Mouse (Mus musculus) brain, embryonic 18.5 days (tissue): ENCODE measurements at regions not wholly inside any gene's neighbourhood (a gene's known extent, or its start where the extent isn't known, plus 50 kb on each side); places are given as distances from the start of the nearest gene placed in this dataset.
A peak's percentile ranks its signal among the peaks of the same experiment; 100 is the strongest.

ENCODE experiments used
- DNase-seq: peaks from one replicate; pipeline ENCODE4 v3.0.0-alpha.2; 2012; ENCODE audit warnings: low read depth, low spot score

DNA sequence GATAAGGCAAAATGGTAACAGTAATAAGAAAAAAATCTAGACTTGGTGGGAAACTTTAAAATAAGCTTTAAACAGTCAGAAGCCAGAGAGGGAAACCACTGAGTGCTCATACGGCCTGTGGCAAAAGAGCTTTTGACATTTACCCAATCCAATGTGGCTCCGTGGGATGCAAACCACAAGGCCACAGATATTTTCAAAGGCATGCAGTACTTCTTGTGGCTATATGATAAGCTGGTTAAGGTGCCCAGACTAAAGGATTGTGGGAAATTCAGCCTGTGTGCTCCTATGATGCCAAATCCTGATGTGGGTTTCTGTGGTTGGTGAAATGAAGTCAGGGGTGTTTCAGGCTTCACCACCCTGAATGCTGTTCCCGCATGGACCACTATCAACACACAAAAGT lies 355.8 kb downstream of the Sorl1 start:
- DNase-seq = no peak

GRCm38 (mm10) chr9:41766533-41766920 lies 357.6 kb downstream of the Sorl1 start:
- no peak for DNase-seq

DNA sequence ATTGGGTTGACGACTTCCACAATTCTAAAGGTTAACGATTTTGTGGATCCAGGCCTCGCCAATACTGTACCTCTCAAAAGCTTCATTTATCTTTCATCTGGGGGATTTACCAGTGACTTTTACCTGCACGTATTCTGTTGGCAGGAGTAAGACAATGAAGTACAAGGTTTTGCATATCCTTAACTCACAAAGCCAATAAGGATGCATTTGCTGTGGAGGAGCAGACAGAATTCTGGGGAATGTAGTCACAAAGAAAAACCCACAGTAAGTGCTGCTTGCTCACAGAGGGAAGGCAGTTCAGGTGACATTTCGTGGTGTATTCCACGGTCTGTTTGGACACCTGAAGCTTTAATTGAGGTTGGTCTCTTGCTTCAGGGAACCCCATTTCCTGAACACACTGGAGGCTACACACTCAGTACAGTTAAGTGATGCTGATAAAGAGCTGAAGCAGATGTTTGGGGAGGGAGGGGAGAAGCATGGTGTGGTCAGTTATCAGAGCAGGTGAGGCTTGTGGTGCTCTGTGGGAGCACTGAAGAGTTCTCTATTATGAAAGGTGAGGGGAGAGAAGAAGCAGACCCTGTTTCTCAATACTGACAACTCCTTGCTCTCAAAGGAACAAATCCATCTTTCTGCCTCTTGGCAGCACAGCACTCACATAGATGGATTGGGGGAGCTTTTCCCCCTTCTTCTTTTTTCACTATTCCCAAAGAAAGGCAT lies 358.1 kb downstream of the Sorl1 start:
- no peak for DNase-seq

- DNase-seq = no peak
Measured at GRCm38 (mm10) chr9:41761050-41761576, 363.0 kb downstream of the Sorl1 start.

- no peak for DNase-seq
Measured at GRCm38 (mm10) chr9:41754434-41755002, 369.6 kb downstream of the Sorl1 start.

DNA sequence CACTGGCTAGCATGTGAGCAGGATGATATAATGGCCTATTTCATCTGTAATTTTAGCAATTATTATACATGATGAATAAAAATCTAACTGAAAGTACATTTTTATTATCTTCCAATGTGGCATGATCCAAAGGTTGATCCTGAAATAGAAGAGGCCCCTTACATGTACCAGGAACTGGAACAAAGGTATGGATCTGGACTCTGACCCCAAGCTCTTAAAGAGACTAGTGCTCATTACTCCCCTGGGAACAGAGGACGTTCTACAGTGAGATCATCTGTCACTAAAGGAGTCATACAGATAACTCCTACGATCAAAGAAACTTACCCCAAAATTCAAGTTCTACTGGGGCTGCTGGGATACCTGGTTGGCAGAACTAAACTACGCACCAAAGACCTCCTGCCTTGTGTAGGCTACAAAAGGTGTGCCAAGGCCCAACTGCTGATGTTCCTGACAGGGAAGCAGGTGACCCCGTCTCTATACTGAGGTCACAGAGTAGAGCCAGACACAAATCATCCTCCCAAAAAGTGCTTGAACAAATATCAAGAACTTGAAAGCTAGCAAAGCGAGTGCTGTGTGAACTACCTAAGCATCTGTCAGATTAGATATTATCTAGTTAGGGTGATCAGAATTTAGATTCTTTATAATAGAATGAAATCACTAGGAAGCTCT lies 378.0 kb downstream of the Sorl1 start:
- no peak for DNase-seq

DNA sequence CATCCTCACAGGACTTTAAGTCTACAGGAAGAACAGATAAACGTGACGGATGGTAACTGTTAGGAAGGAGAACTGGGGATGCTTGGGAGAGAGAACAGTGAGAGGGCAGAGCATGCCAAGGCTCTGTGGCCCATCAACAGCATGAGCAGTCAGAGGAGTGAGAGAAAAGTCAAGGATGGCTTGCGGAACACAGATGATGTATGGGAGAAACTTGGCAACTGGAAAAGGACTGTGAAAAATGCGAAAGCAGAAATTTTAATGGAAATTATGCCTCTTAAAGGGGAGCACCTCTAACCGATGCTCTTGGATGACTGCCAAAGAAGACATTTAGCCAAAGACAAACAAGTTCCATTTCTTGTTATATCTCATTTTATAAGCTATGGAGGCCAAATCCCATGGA lies 382.6 kb downstream of the Sorl1 start:
- DNase-seq = no peak

- DNase-seq = no peak
Measured at GRCm38 (mm10) chr9:41740536-41740935, 383.6 kb downstream of the Sorl1 start.

DNA sequence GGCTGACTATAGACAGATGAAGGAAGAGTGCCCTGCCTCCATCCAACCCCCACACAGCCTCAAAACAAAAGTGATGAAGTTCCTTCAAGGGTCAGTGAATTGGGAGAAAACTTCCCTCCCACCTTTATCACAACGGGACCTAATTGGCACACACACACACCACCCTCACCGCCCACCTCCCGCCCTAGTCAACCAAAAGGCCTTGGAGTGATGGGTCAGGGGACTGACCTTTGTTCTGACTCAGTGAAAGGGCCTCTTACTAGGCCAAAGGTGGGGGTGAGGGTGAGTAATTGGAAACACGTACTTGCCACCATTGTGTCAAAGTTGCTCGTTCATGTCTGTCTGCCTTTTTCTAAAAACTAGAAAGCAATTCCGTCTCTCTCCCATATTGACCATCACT lies 386.4 kb downstream of the Sorl1 start:
- no peak for DNase-seq

- DNase-seq = no peak
Measured at GRCm38 (mm10) chr9:41736881-41737280, 387.2 kb downstream of the Sorl1 start.

DNA sequence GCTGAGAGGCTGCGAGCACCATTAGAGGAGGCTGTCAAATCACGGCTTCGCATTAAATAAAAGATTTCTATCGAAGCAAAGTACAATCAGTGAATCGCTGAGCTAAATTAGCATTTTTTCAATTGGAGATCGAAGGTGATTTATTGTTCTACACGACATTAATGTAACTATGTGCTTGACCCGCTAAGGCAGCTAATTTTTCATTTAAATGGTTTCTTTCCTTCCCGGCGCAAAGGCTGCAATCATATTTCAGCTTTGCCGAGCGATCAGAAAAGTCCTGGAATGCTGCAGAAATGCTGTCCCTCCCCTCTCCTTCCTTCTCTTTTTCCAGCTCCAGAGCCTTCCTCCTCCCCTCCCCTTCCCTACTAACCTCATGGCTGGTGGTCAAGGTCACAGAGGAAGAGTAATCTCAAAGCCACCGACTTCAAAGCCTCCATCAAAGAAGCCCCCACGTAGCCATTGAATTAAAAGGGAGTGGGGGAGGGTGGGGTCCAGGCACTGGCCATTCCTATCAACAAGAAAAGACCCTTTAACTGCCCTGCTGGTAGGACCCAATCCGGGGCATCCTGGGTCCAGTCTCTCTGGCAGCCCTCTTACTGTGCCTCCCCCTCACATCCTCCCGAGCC lies 387.8 kb downstream of the Sorl1 start:
- no peak for DNase-seq

DNA sequence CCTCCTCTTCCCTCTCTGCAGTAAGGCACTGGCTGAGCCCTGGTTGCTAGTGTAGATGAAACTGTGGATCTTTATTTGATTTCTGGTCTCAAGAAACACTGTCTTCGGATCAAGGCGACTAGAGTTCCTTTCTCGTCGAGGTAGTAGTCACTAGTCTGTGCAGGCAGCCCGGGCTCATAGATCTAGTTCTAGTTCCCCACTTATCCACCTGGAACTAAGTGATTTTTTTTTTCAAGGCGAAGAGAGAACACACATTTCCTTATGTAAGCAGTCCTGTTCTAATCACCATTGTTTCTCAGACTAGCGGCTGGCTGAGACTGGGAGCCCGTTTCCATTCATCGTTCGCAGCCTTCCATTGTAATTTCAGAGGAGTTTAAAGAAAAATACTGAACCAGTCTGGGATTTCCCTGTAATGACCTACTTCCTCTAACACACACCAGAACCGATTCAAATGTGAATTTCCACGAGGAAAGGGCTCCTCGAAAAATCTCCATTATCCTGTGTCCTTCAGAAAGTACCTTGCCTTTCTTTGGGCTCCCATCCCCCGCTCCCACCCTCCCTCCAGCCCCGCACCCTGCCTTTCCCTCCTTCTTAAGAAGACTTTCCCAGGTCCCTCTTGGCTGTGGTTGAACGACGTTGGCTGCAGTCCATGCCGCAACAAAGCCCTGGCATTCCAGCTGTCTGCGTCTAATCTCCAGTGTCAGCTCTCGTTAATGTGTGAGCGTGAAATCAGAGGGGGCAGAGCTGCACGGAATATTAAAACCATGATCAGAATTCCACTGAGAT lies 388.5 kb downstream of the Sorl1 start:
- peak; percentile 91 for DNase-seq

DNA sequence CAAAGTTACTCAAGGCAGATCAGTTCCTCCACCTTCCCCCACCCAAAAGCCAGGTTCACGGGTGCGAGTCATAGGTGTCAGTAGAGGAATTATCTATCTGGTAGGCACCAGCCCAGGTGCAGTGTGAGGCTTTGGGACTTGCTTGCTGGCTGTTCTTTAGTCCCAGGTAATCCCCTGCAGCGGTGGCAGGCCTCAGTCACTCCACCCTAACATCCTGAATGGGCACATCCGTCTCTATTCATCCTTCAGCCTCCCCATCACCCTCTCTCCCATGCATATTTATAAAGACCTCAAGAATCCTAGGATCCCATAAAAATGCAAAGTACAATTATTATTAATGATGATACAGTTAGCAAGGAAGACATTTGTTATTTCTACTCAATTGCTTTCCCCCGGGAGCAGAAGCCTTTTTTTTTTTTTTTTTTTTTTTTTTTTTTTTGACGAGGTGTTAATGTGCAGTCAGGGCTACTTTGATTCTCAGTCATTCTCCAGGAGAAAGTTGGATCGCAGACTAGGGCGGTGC lies 389.1 kb downstream of the Sorl1 start:
- DNase-seq = no peak

DNA sequence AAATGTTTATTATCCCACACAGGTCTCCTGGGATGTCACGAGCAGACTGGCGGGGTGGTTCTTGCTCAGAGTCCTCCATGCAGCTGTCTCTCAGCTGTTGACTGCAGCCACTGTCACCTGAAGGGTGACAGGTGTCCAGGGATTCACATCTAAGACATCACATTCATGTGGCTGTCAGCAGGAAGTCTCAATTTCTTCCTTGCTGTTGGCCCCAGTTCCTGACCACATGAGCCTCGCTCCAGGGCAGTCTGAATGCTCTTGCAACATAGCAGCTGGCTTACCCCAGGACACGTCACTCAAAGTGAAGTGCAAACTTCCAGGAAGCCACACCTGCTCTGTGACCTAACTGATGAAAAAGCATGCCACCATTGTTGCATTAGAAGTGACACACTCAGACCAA lies 402.5 kb downstream of the Sorl1 start:
- DNase-seq = no peak

GRCm38 (mm10) chr9:41715231-41715630 lies 408.9 kb downstream of the Sorl1 start:
- no peak for DNase-seq

- DNase-seq = no peak
Measured at GRCm38 (mm10) chr9:41705972-41706371, 418.1 kb downstream of the Sorl1 start.

DNA sequence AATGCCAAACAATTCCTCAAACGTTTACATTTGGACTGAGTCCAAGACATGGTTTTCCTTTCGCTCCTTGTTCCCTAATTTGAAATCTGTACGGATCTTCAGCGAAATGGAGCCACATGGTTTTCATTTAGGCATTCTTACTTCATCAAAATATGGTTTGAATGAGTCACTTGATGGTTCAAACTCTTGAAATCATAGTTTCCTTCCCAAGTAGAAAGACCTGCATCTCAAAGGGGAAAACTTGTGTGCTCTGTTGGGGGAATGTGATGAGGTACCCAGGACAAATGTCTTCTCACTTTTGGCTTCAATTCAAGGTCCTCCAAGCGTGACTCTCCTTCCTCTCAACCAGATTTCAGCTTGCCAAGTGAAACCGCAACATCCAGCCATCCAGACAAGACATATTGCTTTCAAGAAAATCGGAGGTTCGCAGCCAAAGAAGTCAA lies 418.6 kb downstream of the Sorl1 start:
- no peak for DNase-seq

DNA sequence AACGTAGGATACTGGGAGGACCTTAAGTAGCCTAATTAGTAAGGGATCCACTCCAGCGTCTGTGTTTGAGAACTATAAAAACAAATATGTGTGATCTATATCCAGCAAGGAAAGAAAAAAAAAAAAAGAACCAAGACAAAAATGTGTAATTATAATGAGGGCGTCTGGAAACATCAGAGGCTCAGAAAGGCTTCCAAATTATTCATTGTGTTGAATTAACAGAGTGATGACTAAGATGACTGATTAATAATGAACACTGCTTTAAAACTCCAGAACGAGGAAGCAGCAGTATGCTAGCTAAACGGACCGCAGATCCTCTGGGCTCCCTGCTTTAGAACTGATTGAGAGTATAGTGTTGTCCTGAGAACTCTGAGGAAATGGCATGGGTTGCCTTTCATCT lies 421.0 kb downstream of the Sorl1 start:
- no peak for DNase-seq

DNA sequence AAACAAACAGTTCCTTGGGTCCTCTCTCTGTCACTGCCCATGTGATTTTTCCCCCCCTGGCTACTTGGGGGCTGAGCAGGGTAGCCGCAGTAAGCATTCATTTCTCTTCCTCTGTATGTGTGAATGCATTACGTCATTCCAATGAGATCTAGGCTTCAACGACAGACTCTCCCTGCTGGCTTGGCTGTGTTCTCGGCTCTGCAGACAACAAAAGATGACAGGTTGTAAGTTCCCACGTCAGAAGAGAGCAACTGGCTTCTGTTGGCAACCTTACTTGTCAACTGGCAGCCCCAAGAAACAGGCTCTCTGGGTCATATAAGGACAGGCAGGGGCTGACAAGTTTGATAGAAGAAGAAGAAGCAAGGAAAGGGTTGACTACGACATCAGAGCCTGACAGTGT lies 423.4 kb downstream of the Sorl1 start:
- peak; percentile 60 for DNase-seq

- DNase-seq = no peak
Measured at GRCm38 (mm10) chr9:41699031-41699430, 425.1 kb downstream of the Sorl1 start.
